Mouse (Mus musculus): ENCODE results near the gene Plcl1.

GRCm38 (mm10) chr1:55505811-55506210 is 100.1 kb downstream of the Plcl1 start:
- no peak for TF ChIP-seq CTCF (IDR thresholded peaks at IDR 0.05 in 2 of 3, conservative IDR thresholded peaks at IDR 0.05 in 1 of 3; ENCODE audit: control insufficient read depth in 1 of 3, insufficient read depth in 1 of 3, low read depth in 2 of 3, low read length in 3 of 3, poor library complexity in 1 of 3, severe bottlenecking in 1 of 3)
- no peak for TF ChIP-seq POLR2AphosphoS5 (IDR thresholded peaks at IDR 0.05; ENCODE audit: borderline replicate concordance, low read depth, low read length)

Measured in MEL (cell line).